Mouse (Mus musculus) cerebellum, adult 18-20 months (tissue): ENCODE data around the gene Drd2.

ENCODE experiments used
- DNase-seq, 2 experiments: peaks; one replicate each; pipeline ENCODE4 v3.0.0; 2021

Drd2 gene

DNA sequence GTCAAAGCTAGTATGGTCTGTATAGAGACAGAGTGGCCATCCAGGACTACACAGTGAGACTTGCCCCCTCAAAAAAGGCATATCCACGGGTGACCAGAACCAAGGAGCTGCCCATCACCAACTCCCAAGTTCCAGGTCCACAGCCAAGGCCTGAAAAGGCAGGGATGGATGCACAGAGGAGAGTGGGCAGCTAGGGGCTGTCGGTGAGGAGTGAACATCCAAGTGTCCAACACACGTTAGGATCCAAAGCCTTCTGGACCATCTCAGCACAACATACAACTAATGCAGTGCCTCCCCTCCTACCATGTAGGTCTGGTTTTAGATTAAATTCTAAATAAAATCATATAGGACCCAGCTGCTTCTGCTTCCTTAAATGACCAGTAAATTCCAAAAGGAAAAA lies 115.7 kb downstream of the Drd2 start:
- DNase-seq, result no peak
